Mouse (Mus musculus) brain, adult 2 months (tissue): ENCODE data around the gene Hoxd3.
A peak's percentile ranks its signal among the peaks of the same experiment; 100 is the strongest.

Experiments used
- DNase-seq: peaks from one replicate; pipeline ENCODE4 v3.0.0; 2011; ENCODE audit warnings: low read depth, low spot score

Hoxd3 gene

GRCm38 (mm10) chr2:74678891-74679595, 32.7 kb upstream of the Hoxd3 start, which contains the start of gene Hoxd11:
Gene Hoxd11 (plus strand): TSS chr2:74679557.
- DNase-seq: no peak

- no peak for DNase-seq
These were observed 32.1 kb upstream of the Hoxd3 start for GRCm38 (mm10) chr2:74679596-74679971.

GRCm38 (mm10) chr2:74679980-74680379, 31.7 kb upstream of the Hoxd3 start:
- no peak for DNase-seq

- no peak for DNase-seq
These were observed 30.9 kb upstream of the Hoxd3 start for GRCm38 (mm10) chr2:74680561-74681398.

DNA sequence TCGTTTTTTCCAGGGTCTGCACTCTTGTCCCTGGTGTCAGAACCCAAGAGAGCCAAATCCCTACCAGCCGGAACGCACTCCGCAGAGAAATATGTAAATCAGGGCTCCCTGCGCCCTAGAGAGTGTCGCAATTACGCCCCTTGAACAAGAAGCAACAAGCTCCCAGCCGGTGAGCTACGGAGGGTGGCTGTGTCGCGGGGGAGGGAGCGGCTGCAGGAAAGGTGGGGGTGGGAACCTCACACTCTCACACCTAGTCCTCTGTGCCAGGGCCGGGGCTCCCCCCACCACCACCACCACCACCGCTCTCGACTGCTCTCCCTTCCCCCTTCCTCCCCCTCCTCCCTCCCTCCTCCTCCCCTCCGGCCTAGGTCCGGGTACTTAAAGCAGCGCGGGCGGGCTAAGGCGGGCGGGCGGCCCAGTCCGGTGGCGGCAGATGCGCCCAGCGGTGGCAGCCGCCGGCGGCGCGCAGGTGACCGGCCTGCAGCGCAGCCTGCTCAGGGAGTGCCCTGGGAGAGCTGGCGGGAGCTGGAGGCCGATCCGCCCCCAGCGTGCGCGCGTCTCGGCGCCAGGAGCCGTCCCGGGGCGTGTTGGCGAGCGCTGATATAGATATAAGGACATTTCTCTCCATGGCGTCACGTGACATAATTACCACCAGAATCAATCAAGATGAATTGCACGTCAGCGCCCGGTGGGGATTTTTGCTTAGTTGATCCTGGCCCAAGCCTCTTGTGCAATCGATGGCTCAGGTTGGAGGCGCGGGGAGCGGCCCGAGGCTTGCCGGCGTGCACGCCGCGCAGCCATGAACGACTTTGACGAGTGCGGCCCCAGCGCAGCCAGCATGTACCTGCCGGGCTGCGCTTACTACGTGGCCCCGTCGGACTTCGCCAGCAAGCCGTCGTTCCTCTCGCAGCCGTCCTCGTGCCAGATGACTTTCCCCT, 29.9 kb upstream of the Hoxd3 start:
- DNase-seq: no peak

DNA sequence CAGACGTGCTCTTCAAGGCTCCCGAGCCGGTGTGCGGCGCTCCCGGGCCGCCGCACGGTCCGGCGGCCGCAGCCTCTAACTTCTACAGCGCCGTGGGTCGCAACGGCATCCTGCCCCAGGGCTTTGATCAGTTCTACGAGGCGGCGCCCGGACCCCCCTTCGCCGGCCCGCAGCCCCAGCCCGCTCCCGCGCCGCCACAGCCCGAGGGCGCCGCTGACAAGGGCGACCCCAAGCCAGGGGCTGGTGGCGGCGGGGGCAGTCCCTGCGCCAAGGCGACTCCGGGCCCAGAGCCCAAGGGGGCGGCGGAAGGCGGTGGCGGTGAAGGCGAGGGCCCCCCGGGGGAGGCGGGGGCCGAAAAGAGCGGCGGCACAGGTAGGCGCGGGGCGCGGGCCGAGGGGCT, 28.9 kb upstream of the Hoxd3 start:
- no peak for DNase-seq

GRCm38 (mm10) chr2:74683471-74683951, 28.2 kb upstream of the Hoxd3 start:
- no peak for DNase-seq

DNA sequence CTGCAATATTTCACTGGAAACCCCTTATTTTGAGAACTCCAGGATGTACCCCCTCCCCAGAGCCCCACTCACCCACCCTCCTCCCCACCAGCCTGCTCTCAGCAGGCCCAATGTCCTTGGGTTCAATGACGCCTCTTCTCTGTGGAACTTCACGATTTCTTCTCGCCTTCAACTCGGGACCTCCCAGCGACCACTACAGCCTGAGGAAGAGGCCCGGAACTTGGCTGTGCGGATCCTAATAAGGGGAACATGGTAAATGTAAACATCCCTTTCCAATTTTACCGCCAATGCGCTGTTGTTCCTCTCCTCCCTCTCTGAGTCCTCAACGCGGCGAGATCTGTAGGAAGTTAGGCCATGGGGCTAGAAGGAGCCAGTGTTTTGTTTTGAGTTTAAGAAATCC, 27.6 kb upstream of the Hoxd3 start:
- DNase-seq: no peak

GRCm38 (mm10) chr2:74685059-74685603, 26.6 kb upstream of the Hoxd3 start:
- no peak for DNase-seq

DNA sequence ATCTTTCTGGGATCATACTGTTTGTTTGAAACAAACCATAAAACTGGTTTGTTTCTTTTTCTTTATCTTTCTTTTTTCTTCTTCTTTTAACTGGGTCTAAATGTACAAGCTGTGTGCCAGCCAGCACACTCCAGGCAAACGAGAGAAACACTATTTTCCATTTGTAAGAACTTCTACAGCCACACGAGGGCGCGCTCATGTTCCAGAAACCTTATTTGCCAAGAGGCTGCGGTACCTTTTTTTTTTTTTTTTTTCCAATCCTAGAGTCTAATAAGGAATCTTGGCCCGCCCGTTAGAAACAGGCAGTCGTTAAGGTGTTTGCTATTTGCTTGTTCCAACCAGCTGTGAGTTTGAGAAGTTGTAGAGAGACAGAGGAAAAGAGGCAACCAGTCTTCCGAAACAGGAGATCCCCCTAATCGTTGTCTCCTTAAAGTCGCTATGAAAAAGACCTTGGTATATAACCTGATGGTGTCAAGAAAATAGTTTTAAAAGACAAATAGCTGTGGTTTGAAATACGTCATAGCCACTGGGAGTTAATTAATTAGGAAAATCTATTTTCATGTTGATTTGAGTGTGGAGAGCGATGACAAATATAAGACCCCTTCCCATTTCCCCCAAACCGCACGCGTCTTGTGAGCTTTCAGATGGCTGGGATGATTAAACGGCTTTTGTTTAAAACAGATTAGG, 25.3 kb upstream of the Hoxd3 start:
- peak; percentile 70 for DNase-seq

- DNase-seq: no peak
These were observed 24.6 kb upstream of the Hoxd3 start for GRCm38 (mm10) chr2:74686988-74687697.

DNA sequence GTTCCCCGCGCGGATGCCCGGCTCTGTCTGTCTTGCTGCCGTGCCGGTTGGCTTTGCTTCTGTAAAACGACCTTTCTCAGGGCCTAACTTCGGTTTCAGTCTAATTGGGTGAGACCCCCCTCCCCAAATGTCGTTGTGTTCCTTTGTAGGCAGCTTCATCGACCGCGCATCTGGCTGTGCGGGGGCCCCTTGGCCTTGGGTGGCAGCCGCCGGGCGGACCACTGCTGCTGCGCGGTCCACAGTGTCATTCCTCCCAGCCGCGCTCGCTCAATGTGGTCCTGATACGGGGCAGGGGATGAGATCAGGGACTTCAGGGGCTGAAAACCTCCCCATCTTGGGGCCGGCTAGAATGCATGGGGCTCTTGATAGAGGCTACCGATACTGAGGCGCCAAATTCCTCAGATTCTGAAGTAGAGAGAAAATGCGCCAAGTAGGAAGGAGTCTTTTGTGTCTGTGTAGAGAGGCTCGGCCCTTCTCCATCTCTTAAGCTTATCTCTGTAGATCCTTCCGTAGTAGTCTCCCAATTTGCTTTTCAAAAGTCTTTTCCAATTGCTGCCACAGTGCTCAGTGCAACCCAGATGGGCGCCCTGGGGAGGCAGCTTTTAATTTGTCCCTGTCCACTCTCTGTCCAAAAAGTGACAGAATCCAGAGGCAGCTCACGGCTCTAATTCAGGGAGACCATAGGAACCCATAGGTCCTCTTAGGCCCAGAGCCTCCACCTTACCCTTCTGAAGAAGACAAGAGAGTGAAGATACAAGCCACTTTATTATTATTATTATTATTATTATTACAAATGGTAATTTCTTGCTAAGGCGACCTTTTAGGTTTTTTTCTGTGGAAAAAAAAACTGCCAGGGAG, 23.8 kb upstream of the Hoxd3 start:
- DNase-seq: no peak

DNA sequence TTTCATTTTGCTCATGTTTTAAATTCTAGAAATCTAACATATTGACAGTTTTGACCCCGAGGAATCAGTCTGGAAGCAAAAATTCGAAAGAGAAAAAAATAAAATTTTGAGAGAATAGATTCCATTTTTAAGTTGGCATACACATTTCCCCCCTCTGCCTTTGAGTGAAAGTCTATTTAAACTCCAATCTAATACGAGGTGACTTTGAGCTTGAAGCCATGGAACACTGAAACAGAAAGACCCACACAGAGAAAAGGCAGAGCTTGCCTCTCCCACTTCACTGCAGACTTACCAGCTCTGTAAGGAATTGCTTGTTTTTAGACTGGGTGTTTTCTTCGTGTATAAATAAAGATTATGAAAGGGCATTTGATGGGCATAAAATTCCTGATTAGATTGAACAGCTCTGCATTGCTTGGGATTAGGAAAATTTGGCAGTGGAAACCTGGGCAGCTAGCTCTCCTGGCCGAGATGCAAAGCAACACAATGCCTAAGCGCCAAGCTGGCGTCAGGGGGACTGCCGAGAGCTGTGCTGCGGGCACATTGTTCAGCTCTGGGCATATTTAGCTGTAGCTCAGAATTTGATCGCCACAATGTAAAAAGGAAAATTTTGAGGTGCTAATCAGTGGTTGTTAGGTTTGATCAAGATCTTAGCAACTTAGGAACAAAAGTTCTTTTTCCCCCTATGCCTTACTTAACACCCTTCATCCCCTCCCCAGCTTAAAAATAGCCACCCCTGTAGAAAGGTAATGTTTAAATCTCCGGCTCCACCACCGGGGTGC, 22.7 kb upstream of the Hoxd3 start:
- DNase-seq: no peak

- DNase-seq: no peak
These were observed 22.0 kb upstream of the Hoxd3 start for GRCm38 (mm10) chr2:74689574-74690337.

DNA sequence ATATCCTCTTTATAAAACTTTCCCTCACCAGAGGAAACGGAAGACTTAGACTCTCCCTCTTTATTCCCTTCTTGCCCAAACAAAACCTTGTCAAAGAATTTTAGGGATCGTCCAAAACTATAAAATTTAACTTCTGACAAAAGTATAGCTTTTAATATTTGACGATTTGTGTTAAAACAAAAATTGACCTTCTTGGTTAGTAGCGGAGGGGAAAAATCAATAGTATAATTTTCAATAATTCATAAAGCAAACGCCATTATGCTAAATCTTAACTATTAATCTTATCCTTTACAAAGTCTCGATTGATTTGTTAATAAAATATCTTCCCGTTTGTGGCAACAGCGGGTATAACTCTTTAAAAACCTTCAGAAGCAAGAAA, 21.4 kb upstream of the Hoxd3 start:
- no peak for DNase-seq

DNA sequence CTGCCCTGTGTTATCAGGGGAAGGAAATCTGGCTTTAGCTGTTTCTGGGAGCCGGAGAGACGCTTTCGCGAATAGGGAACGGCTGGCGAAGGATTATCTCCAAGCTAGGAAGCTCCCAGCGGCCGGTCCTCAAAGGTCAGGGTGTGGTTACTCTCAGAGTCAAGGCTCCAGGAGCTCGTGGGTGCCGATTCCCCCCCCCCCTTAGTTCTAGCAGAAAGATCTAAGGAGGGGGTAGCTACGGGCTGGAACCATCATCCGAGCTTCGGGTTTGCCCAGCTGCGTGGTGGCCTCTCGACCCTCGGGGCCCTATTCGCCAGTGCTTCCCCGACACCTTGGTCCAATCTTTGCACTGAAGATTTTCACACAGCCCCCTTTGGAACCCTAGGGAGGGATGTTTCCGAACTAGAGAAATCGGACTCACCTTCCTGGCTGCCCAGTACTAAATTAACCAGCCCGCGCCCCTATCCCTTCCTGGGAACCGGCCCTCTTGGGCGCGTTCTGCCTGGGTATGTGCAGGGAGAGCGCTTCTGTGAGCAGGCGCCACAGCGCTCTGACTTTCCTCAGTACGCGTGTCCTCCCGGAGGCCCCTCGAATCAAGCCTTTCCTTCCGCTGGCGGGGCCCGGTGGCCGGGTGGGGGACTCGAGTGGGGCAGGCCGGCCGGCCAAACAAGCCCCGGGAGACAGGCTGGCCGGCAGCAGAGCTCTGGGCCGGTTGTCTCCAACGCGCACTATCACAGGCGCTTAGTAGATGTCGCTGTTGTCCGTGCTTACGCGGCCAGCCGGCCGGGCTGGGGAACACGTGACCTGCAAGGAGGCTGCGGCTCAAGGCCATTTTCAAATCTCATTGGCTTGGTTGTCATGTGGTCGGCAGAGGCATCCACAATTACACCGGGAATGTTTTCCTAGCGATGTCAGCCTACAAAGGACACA, 20.4 kb upstream of the Hoxd3 start, which contains the start of gene Hoxd10:
TSS of gene Hoxd10 (plus strand) at position 903 of the 930 bp plus-strand sequence.
- DNase-seq: no peak
